Mouse (Mus musculus) forebrain, embryonic 15.5 days (tissue): ENCODE data around the gene Tnip3. TPM values are rescaled to one million over a fixed set of nuclear protein-coding genes. Genes with fewer than 3 reads are reported as not detected.

Experiments
- ATAC-seq: fragments of 200-750 bp; cut with Nextera tagmentation; replicated peaks from 2 replicates; pipeline ENCODE4 v1.8.0; 2017; ENCODE audit warnings: mild to moderate bottlenecking, moderate TSS enrichment, moderate library complexity
- H3K27ac ChIP-seq: fragments of 300-500 bp; sonication (generic); replicated peaks from 2 replicates; pipeline ENCODE4 v1.5.1; 2015; ENCODE audit warnings: mild to moderate bottlenecking, inconsistent platforms
- H3K27me3 ChIP-seq: fragments of 300-500 bp; sonication (generic); 2 replicates; pipeline ENCODE4 v1.6.1; 2015; ENCODE audit warnings: inconsistent platforms
- H3K36me3 ChIP-seq: fragments of 300-500 bp; sonication (generic); 2 replicates; pipeline ENCODE4 v1.6.1; 2015; ENCODE audit warnings: mild to moderate bottlenecking, inconsistent platforms
- H3K4me1 ChIP-seq: fragments of 300-500 bp; sonication (generic); 2 replicates; pipeline ENCODE4 v1.6.1; 2015; ENCODE audit warnings: inconsistent platforms
- H3K4me2 ChIP-seq: fragments of 300-500 bp; sonication (generic); replicated peaks from 2 replicates; pipeline ENCODE4 v1.6.1; 2015; ENCODE audit warnings: mild to moderate bottlenecking, inconsistent platforms
- H3K4me3 ChIP-seq: fragments of 300-500 bp; sonication (generic); 2 replicates; pipeline ENCODE4 v1.5.1; 2015; ENCODE audit warnings: mild to moderate bottlenecking, inconsistent platforms
- H3K9ac ChIP-seq: fragments of 300-500 bp; sonication (generic); replicated peaks from 2 replicates; pipeline ENCODE4 v1.6.1; 2015; ENCODE audit warnings: mild to moderate bottlenecking, inconsistent platforms
- H3K9me3 ChIP-seq: fragments of 300-500 bp; sonication (generic); 2 replicates; pipeline ENCODE4 v1.6.1; 2016; ENCODE audit warnings: inconsistent platforms
- WGBS: fragments of 180-500 bp; shearing (Covaris S2); methylation state at CpG from one replicate; pipeline ENCODE4 v1.1.7; 2015; ENCODE audit warnings: mixed read lengths; 5-methylcytosine and 5-hydroxymethylcytosine counted together
- polyA plus RNA-seq: library from polyadenylated mRNA; unstranded; fragments of >200 nt; fragmentation: Nextera tagmentation; extraction: Ambion mirVana; gene quantifications from 2 replicates; pipeline ENCODE4 v1.2.1, GENCODE M21; 2015

Gene Tnip3
- polyA plus RNA-seq, 1 experiment from 2014 or later = not detected

DNA sequence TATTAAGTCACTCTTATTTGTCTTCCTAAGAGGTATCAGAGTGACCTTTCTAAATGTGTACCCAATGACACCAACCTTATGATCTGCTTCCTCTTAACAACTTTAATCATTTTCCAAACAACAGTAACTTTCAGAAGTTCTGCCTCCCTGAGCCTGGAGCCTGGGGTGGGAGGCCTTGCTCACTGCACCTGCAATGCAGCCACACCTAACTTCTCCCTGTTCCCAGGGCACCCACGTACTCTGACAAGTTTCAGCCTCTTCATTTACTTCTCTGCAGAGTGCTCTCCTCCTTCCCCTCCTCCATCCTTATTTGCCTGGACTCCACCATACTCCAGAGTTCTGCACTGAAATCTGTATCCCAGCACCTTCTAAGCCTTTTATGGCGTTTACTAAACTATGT is 144.9 kb downstream of the Tnip3 start:
- Histone ChIP-seq H3K27ac (no peak overlapping the region), H3K4me1 (peaks cover 24% of the 10 kb centered on the region), H3K27me3 (peaks cover 13% of the 10 kb centered on the region), H3K9ac (no peak overlapping the region), H3K4me3 (no peak overlapping the region), H3K36me3 (no peaks in the 10 kb centered on the region), H3K9me3 (no peaks in the 10 kb centered on the region), H3K4me2 (no peak overlapping the region)
- 50% methylated on average over 2 of the region's 2 CpGs for WGBS
- no peak for ATAC-seq

DNA sequence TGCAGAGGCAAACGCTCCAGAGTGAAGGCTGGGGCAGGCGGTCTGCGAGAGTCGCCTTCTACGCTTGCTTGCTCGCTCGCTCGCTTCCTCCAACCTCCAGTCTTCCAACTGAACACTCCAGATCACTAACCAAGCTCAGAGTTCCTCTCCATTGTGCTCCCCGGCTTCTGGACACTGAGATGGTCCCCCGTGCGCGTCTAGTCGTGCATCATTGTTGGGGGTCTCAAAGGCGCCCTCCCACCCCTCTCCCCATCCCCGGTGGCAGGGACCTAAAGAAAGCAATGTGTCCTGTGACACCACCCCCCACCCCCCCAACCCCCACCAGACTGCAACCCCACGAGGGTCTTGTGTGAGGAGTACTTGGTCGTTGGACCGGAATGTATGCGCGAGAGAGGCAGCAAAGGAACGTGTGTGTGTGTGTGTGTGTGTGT is 145.9 kb downstream of the Tnip3 start:
- WGBS = 2% methylated on average over 15 of the region's 21 CpGs
- Histone ChIP-seq H3K4me3 (peak overlapping the region; percentile 67), H3K36me3 (no peaks in the 10 kb centered on the region)

DNA sequence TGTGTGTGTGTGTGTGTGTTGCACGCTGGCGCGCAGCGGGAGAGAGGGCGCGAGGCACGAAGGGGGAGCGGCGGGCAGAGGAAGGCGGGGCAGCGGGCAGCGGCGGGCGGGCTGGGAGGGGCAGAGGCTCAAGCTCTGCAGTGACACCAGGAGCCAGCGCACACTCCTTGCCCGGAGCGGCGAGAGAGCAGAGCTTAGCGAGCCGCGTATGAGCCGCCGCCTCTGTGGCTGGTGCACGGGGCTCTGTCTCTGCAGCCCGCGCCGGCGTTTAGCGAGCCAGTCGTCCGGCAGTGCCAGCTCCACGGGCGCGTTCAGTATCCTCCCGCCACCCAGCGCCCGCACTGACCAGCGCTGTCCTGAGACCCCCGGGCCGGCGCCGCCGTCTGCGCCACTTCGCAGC is 146.3 kb downstream of the Tnip3 start, which contains the start of gene Ndnf:
Gene Ndnf, plus strand, starts transcription at position 140 of the 400 bp plus-strand sequence.
- peaks cover 13% of the 10 kb centered on the region for H3K27me3 ChIP-seq
- peak within 1 kb of the TSS; percentile 67 for H3K4me3 ChIP-seq
- peaks cover 24% of the 10 kb centered on the region for H3K4me1 ChIP-seq
- H3K27ac ChIP-seq = no peak within 1 kb of the TSS
- peak within 1 kb of the TSS; percentile 99 for H3K4me2 ChIP-seq
- 1% methylated on average over 31 of the region's 45 CpGs for WGBS
- H3K9ac ChIP-seq = peak within 1 kb of the TSS; percentile 38
- ATAC-seq = peak; percentile 92
- no peaks in the 10 kb centered on the region for H3K9me3 ChIP-seq
- H3K36me3 ChIP-seq = no peaks in the 10 kb centered on the region

More for the DNA sequence above, 145.9 kb downstream of the Tnip3 start:
- H3K27ac ChIP-seq = no peak overlapping the region
- peaks cover 13% of the 10 kb centered on the region for H3K27me3 ChIP-seq
- peak overlapping the region; percentile 38; the same call in 1 of the 2 replicates for H3K9ac ChIP-seq
- H3K4me2 ChIP-seq = peak overlapping the region; percentile 99
- H3K9me3 ChIP-seq = no peaks in the 10 kb centered on the region
- ATAC-seq = peak; percentile 27
- peaks cover 24% of the 10 kb centered on the region for H3K4me1 ChIP-seq

DNA sequence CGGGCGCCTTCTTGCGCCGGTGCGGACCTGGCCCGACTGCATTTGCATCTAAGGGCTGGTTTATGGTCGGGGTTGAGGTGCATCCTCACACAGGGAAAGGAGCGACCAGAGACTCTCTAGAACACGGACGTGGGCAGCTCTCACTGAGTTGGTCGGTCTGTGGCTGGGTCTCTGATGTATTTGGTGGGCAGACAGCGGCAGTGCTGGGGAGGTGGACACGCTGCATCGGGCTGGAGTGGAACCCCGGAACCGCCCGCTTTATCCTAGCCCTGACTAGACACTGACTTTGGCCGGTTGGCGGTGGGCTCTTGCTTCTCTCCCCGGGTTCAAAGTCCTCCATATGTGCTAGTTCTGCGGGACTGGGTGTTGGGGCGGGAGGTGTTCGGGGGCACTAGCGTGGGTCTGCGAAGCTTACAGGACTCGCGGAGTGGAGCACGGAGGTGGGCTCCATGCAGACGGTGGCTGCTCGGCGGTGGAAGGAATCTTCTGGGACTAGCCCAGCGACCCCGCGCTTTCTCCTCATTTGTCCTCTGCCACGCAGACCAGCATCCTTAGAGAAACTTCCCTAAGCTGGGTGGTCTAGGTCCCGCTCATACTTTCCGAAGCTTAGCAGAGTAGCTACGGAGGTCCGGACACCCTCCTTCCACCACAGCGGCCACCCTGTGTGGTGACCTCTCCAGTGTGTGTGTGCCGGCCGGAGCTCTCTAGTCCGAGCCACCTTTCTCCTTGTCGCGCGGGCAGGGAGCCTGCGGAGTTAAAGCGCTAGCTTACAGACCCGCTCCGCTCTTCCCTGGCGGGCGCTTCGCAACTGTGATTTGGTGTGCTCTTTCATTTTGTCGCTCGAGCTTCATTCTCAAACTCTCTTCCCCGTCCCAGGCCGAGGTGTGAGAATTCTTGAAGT is 147.3 kb downstream of the Tnip3 start:
- H3K27me3 ChIP-seq = peaks cover 13% of the 10 kb centered on the region
- no peaks in the 10 kb centered on the region for H3K36me3 ChIP-seq
- WGBS = under 1% methylated on average over 57 of the region's 57 CpGs
- peak; percentile 48 for ATAC-seq
- H3K4me1 ChIP-seq = peaks cover 24% of the 10 kb centered on the region
- no peak overlapping the region for H3K27ac ChIP-seq
- H3K9ac ChIP-seq = peak overlapping the region; percentile 38
- no peaks in the 10 kb centered on the region for H3K9me3 ChIP-seq
- peak overlapping the region; percentile 67 for H3K4me3 ChIP-seq
- peak overlapping the region; percentile 99 for H3K4me2 ChIP-seq

Other genes starting within 250 kb of the Tnip3 start
- gene C130060K24Rik, start 144.2 kb upstream of the Tnip3 start, polyA plus RNA-seq = 1.4 and 1.6 TPM in 2 replicates
- 2.8 and 4.4 TPM in 2 replicates for gene Ndnf, start 146.3 kb downstream of the Tnip3 start, polyA plus RNA-seq